Mouse (Mus musculus) kidney, postnatal 36 days (tissue): ENCODE results near the gene Pigb.
"Not testable (repeated sequence)": the region's sequence is repeated elsewhere in the genome, so short reads cannot be mapped to it uniquely, and the experiment has no call there.

Source experiments
- DNase-seq, 2 experiments: peaks; one replicate each; pipeline ENCODE4 v3.0.0; 2021 to 2022; ENCODE audit warnings: mixed read lengths in 2 of 2

Gene Pigb

DNA sequence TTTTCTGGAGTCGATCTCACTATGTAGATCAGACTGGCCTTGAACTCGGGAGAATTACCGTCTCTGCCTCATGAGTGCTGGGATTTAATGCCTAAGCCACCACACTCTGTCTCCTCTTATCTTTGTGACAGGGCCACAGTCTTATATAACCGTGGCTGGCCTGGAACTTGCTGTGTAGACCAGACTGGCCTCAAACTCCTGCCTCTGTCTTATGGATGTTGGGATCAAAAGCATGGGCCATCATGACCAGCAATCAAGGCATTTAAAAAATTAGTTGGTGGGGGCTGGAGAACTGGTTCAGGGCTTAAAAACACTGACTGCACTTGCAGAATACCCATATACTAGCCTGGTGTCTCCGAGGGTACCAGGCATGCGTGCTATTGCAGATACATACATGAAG is at the start of gene Pigb:
Gene Pigb (minus strand): TSS at position 299 of the 400 bp plus-strand sequence.
- DNase-seq = no peak

- DNase-seq = no peak
Observed at GRCm38 (mm10) chr9:73089222-73089920, 49.2 kb upstream of the Pigb start.

DNA sequence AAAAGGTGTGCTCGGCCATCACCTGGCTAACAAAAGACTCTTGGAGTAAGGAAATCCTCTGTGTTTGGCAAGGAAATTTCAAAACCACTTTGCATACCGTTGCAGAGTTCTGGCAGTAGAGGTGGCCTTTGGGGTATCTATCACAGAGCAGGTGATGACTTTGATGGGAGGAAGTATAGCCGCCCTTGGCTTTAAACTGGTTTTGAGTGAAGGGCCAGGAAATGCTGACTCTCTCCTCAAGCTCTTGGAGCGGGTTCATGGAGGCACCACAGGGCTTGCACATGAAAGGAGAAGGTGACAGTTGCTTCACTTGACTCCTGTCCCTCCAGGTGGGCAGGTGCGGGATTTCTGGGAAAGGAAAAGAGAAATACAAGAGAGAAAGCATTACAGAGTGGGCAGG is 47.4 kb upstream of the Pigb start:
- no peak for DNase-seq

- DNase-seq = no peak
Observed at GRCm38 (mm10) chr9:73087121-73087520, 46.9 kb upstream of the Pigb start.

- DNase-seq = no peak
Observed at GRCm38 (mm10) chr9:73085845-73086244, 45.7 kb upstream of the Pigb start.

DNA sequence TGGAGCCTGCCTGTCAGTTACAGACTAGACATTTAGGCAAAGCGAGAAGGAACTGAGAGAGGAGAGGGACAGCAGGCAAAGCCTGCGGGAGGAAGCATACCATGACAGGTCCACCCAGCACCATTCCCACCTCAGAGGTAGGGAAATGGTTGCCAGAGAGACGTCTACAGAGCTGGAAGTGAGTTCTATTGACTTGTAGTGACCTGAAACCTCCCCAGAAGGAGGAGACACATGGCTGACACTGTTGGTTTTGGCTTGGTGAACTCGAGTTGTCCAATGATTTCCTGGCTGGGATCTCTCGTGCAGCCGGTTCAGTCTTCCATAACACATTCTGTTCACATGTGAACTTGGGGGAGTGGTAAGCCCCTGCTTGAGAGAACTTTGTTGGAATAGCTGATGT is 43.8 kb upstream of the Pigb start:
- DNase-seq = no peak

- no peak for DNase-seq
Observed at GRCm38 (mm10) chr9:73082291-73083000, 42.3 kb upstream of the Pigb start.

GRCm38 (mm10) chr9:73079801-73080325 is 39.7 kb upstream of the Pigb start:
- DNase-seq = no peak

DNA sequence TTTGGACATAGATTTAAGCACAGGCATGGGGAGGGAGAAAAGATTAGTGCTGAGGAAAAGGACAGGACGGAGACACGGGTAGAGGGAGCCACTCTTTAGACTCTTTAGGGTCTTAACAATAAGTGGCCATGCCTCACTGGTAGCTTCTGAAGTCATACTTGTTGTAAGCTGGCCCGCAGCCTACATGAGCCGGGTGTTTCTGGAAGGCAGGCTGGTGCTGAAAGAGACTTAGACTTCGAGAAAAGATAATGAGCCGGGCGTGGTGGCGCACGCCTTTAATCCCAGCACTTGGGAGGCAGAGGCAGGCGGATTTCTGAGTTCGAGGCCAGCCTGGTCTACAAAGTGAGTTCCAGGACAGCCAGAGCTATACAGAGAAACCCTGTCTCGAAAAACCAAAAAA is 39.2 kb upstream of the Pigb start:
- not testable (repeated sequence) for DNase-seq

DNA sequence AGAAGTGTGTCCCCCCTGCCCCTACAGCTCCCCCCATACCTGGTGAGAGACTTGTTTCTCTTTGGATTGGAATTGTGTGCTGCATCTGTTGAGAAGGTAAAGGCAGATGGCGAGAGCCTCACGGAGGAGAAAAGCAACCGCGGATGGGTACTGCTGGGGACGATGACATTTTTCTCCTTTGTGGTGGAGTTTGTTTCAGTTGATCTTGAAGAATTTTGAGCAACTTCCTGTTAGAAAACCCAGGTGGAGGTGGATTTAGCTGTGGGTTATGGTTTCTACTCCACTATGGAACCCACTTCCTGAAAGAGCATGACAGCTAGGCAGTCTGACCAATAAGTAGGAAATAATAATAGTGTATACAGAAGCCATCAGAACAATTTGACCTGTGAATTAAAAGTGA is 33.0 kb upstream of the Pigb start:
- DNase-seq = no peak

DNA sequence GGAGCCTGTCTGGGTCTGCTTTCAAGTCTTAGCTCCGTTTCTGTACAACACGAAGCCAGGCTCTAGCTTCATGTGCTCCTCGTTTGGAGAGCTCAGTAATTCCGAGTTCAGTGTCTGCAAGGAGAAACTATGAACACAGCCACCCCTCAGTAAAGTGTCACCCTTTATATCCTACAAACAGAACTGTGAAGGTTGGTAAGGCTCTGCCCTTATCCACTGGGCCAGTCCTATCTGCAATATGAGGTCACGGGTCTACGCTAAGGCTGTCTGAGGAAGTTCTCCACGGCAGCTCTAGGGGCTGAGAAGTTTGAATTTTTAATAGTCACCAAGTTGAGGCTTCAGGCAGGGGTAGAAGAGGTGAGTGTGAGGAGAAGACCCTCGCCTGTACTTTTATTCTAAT is 32.2 kb upstream of the Pigb start:
- DNase-seq = no peak

- peak in 1 of 2 experiments; percentile 32 for DNase-seq
Observed at GRCm38 (mm10) chr9:73070971-73071659, 30.9 kb upstream of the Pigb start.

DNA sequence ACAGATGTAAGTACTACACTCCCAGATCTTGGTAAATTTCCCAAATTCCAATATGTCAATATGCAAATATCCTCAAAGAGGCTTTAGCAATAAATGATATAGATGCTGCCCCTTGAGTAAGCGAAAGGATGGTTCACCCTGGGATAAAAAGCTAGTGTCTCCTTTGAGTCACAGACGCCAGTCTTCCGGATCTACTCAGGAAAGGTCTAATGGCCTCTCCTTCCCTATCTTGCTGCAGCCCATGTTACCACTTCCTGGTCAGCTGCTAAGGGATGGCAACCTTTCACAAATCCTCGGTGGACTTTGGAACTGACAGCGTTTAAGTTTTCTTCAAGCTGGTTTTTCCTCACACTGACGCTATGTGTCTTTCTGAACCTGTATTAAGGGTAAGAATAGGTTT is 28.5 kb upstream of the Pigb start:
- DNase-seq = no peak

- DNase-seq = peak; percentile 75 to 79
Observed at GRCm38 (mm10) chr9:73068230-73068679, 28.1 kb upstream of the Pigb start.

DNA sequence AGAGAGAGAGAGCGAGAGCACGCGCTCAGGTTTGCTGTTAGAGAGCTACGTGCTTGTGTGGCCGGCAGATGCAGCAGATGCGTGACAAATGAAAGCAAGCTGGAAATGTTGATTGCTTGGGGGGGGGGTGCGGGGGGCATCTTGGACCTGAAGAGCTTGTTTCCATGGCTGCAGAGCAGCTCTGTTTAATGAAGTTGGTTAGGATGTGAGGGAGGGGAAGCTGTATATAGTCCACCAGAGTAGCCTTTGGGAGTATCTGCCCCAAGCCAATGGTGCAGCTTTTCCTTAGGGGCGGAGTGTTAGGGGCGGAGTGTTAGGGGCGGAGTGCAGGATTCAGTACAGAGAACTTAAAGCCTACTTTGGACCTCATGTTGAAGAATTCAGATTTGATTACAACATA is 26.9 kb upstream of the Pigb start:
- DNase-seq = peak; percentile 32 to 41

DNA sequence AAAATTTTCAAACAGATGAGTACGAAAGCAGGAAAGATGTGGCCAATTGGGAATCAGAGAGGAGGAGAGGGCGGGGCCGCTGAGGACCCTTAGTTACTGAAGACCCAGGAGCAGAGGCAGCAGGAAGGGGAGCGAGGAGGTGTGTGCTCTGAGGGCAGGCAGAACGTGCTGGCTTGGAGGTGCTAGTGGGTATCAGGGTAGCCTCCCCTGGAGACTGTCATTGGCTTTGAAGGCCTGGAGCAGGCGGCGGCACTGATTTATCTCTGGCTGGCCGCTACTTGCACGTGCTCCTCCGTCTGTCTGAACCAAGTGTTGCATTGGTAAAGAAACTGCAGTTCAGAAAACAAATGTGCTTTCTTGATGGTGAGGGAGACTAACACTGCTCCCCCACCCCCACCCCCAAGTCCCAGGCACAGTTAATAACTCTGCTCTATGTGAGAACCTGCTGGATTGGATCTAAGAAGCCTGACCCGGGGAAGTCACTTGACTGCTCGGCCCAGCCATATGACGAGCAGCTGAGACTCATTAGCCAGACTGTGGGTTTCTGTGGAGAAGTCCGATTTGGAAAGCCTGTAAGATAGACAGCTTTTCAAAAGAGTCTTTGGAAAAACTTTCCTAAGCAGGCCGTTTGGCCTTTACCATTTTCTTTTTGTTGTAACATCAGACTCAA is 23.6 kb upstream of the Pigb start:
- DNase-seq = peak in 1 of 2 experiments; percentile 44

GRCm38 (mm10) chr9:73059224-73059623 is 19.0 kb upstream of the Pigb start:
- DNase-seq = no peak

DNA sequence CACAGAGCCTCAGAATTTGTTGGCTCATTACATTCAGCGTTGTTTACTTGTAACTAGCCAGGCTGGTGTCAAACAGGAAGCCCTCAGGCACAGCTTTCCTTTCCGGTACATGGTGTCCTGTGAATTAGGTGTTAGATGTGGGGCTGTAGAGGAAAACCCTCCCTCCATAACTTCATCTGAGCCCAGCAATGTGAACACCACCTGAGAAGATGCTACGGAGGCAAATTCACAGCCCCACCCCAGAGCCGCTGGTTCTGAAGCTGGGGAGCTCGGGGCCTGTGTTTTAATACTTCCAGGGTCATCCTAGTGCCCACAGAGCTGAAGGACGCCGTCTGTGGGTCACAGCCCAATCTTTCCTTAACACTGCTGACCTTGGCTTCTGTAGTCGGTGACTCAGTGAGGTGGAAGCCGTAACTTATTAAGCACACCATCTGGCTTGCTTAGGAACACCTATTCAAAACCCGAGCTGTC is 15.3 kb upstream of the Pigb start:
- peak; percentile 49 to 78 for DNase-seq

DNA sequence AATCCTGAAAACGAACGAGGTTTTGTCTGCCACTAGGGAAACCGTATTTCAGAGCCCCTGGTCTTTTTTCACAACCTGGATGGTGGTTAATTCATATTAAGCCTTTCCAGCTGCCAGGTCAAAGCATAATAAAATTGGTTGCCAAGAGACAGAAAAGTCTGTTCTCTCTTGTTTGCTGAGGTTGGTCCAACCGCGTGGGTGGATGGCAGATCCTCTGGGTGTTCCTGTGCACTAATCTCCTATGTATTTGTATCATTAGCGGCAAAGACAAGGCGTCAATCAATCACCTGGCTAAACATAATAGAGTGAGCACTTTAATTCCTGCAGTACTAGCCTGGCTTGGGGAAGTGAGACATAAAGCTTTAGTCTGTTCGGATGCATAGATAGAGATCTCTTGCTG is 10.4 kb upstream of the Pigb start:
- DNase-seq = no peak

DNA sequence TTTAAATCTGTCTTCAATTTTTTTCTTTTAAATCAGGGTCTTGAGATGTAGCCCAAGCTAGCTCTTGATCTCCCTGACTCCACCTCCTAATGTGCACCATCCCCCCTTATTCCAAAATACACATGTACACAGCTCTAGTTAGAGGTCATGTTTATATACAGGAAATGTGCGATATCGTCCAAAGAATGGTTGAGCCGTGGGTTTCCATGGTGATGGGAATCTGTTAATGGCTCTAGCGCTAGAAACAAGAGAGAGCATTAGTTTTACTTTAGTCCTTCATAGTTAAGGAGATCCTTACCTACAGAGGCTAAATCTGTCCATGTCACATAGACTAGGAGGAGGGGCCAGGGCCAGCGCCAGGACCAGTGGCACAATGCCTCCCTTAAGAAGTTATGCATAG is 9.7 kb upstream of the Pigb start:
- DNase-seq = no peak

- no peak for DNase-seq
Observed at GRCm38 (mm10) chr9:73048927-73049326, 8.7 kb upstream of the Pigb start.

- DNase-seq = no peak
Observed at GRCm38 (mm10) chr9:73047906-73048305, 7.7 kb upstream of the Pigb start.

DNA sequence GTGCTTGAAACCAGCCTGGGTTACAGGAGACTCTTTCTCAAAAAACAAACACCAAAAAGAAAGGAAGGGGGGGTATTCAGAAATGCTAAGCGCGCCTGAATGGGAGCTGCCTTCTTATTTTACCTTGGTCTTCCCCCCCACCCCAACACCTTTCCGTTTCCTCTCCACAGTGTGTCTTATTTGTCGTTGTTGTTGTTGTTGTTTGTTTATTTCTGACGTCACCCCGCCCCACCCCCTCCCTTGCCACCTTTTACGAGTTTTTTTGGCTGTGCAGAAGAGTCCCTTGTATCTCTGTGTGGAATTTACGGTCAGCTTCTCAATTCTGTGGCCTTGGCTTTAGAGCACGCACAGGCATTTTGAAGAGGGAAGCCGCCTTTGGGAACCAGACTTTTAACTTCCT is 5.5 kb upstream of the Pigb start:
- no peak for DNase-seq
